ENCODE assay signal across 20 mouse cellular contexts in genomic region chr1:90124561-90124960, GRCm38 (mm10). TPM values are rescaled to one million over a fixed set of nuclear protein-coding genes. Genes with fewer than 3 reads are reported as not detected.
DNase-seq lines count a peak whose midpoint lies in the region; ATAC-seq and TF ChIP-seq lines count a peak whose summit lies in the region.
"Had no signal": no experiment of that assay in that cellular context is flagged by ENCODE, and none has a peak within 500 bp of the region (broad histone marks: within the 10 kb centered on the region; RNA-seq: fewer than 3 reads in every experiment).

No protein-coding gene starts in this region.

- no peak overlapping the region for H3K27ac ChIP-seq in kidney, embryonic 15.5 days
- H3K27ac ChIP-seq in CH12.LX (ENCODE audit: insufficient read depth, low read depth) (peak overlapping the region; percentile 16; the same call in 1 of the 2 replicates), ES-Bruce4 (ENCODE audit: insufficient read depth, low read length) (no peak overlapping the region)
- H3K27ac ChIP-seq: embryonic facial prominence, embryonic 10.5 days; gastrocnemius, adult 2 months; heart, embryonic 15.5 days; hindbrain, embryonic 13.5 days had no signal

- TF ChIP-seq POLR2A in CH12.LX (IDR thresholded peaks at IDR 0.05; ENCODE audit: low read depth, low read length) (no peak), ES-Bruce4 (IDR thresholded peaks at IDR 0.05; ENCODE audit: insufficient read depth, low read length) (no peak)

- no peaks in the 10 kb centered on the region for H3K36me3 ChIP-seq in kidney, embryonic 15.5 days
- no peaks in the 10 kb centered on the region for H3K36me3 ChIP-seq in CH12.LX (replicated peaks in 1 of 2; ENCODE audit: control insufficient read depth in 1 of 2, insufficient read depth in 1 of 2, low read length in 1 of 2)
- no peaks in the 10 kb centered on the region for H3K36me3 ChIP-seq in ES-Bruce4 (ENCODE audit: control insufficient read depth, insufficient read depth, low read length, poor library complexity, severe bottlenecking)
- H3K36me3 ChIP-seq: embryonic facial prominence, embryonic 10.5 days; heart, embryonic 15.5 days; hindbrain, embryonic 13.5 days had no signal

- TF ChIP-seq EP300 in CH12.LX (IDR thresholded peaks at IDR 0.05; ENCODE audit: low read length) (no peak), ES-Bruce4 (IDR thresholded peaks at IDR 0.05; ENCODE audit: insufficient read depth, low read depth, low read length) (no peak)

- H3K4me1 ChIP-seq in kidney, embryonic 15.5 days: peaks cover 2% of the 10 kb centered on the region; the same call in 1 of the 2 replicates
- H3K4me1 ChIP-seq in CH12.LX (ENCODE audit: control insufficient read depth in 1 of 2, insufficient read depth in 2 of 2) (peaks cover 6 to 12% of the 10 kb centered on the region in 2 experiments), ES-Bruce4 (ENCODE audit: control insufficient read depth, insufficient read depth, low read length) (no peaks in the 10 kb centered on the region)
- H3K4me1 ChIP-seq: heart, embryonic 15.5 days; hindbrain, embryonic 13.5 days had no signal

- no peaks in the 10 kb centered on the region for H3K9me3 ChIP-seq in kidney, embryonic 15.5 days (replicated peaks)
- no peaks in the 10 kb centered on the region for H3K9me3 ChIP-seq in CH12.LX (replicated peaks; ENCODE audit: low read length)
- no peaks in the 10 kb centered on the region for H3K9me3 ChIP-seq in ES-Bruce4 (replicated peaks; ENCODE audit: control insufficient read depth, insufficient read depth, low read length, poor library complexity, severe bottlenecking)
- H3K9me3 ChIP-seq: embryonic facial prominence, embryonic 10.5 days; heart, embryonic 15.5 days; hindbrain, embryonic 13.5 days had no signal

- no peak for TF ChIP-seq RAD21 in CH12.LX (IDR thresholded peaks at IDR 0.05; ENCODE audit: low read depth, low read length)

- no peak for TF ChIP-seq CTCF in CH12.LX (conservative IDR thresholded peaks at IDR 0.05 in 1 of 2, IDR thresholded peaks at IDR 0.05 in 1 of 2; ENCODE audit: low read depth in 2 of 2, low read length in 2 of 2)
- TF ChIP-seq CTCF in ES-Bruce4 (IDR thresholded peaks at IDR 0.05; ENCODE audit: low read depth, low read length): no peak

- H3K9ac ChIP-seq in kidney, embryonic 15.5 days: no peak overlapping the region
- H3K9ac ChIP-seq in CH12.LX (ENCODE audit: insufficient read depth, low read depth) (no peak overlapping the region), ES-Bruce4 (ENCODE audit: low read depth, poor library complexity, severe bottlenecking) (no peak overlapping the region)
- H3K9ac ChIP-seq: heart, embryonic 15.5 days; hindbrain, embryonic 13.5 days had no signal

- H3K4me3 ChIP-seq in kidney, embryonic 15.5 days (replicated peaks): no peak overlapping the region
- H3K4me3 ChIP-seq in CH12.LX (replicated peaks in 1 of 3; ENCODE audit: low read depth in 2 of 3, low read length in 2 of 3, poor library complexity in 1 of 3): peak overlapping the region in 1 of 3 experiments; percentile 30
- peak overlapping the region; percentile 85 for H3K4me3 ChIP-seq in ES-Bruce4 (ENCODE audit: low read depth, low read length)
- H3K4me3 ChIP-seq: embryonic facial prominence, embryonic 10.5 days; gastrocnemius, adult 2 months; heart, embryonic 15.5 days; hindbrain, embryonic 13.5 days had no signal

- H3K79me2 ChIP-seq in CH12.LX (replicated peaks; ENCODE audit: control insufficient read depth, extremely low read depth, insufficient read depth, poor library complexity, severe bottlenecking): no peaks in the 10 kb centered on the region

- H3K4me2 ChIP-seq in kidney, embryonic 15.5 days: no peak overlapping the region
- no peak overlapping the region for H3K4me2 ChIP-seq in CH12.LX (ENCODE audit: insufficient read depth, low read depth, poor library complexity, severe bottlenecking)
- H3K4me2 ChIP-seq: heart, embryonic 11.5 days; heart, embryonic 15.5 days; hindbrain, embryonic 13.5 days had no signal

- in situ Hi-C loops in CH12.LX (cut with MboI; ENCODE audit: low pct_ligation_motif_present, low pct_unique_long_range_greater_than_20kb, low sequenced_read_pairs): no loop called here

- 93% methylated on average over 12 of the region's 12 CpGs for WGBS in kidney, embryonic 15.5 days

- no peak for ATAC-seq in kidney, embryonic 15.5 days (replicated peaks; ENCODE audit: low FRiP score)
- ATAC-seq: forebrain, embryonic 14.5 days had no signal

- peak; percentile 23 to 51 for DNase-seq in kidney, adult 8-10 months
- no peak for DNase-seq in CH12.LX (ENCODE audit: extremely low read depth)
- DNase-seq in kidney, postnatal 36 days: peak; percentile 39 to 55
- DNase-seq in lung, postnatal 14 days: no peak
- DNase-seq: adrenal gland, adult 8-10 months; adrenal gland, postnatal 36 days; cerebellum, adult 2 months; cerebellum, postnatal 10 days; gastrocnemius, adult 2 months; gastrocnemius, postnatal 25 days; heart, adult 18-20 months; heart, postnatal 14 days had no signal

- dilution Hi-C loops in CH12.LX (cut with MboI; ENCODE audit: extremely low pct_ligation_motif_present, extremely low pct_unique_long_range_greater_than_20kb, low sequenced_read_pairs): no loop called here

- peaks cover 27% of the 10 kb centered on the region for H3K27me3 ChIP-seq in kidney, embryonic 15.5 days
- H3K27me3 ChIP-seq in CH12.LX (replicated peaks) (peaks cover 1% of the 10 kb centered on the region), ES-Bruce4 (ENCODE audit: control insufficient read depth, insufficient read depth, low read length, poor library complexity, severe bottlenecking) (no peaks in the 10 kb centered on the region)

TF ChIP-seq in CH12.LX, 34 proteins besides CTCF, POLR2A, EP300 and RAD21:
- TF ChIP-seq MYC (IDR thresholded peaks at IDR 0.05; ENCODE audit: low read depth, low read length) (no peak), TBP (conservative IDR thresholded peaks at IDR 0.05; ENCODE audit: low read depth, low read length) (no peak), E2F4 (IDR thresholded peaks at IDR 0.05; ENCODE audit: insufficient replicate concordance, low read depth, low read length) (no peak), KAT2A (IDR thresholded peaks at IDR 0.05; ENCODE audit: insufficient replicate concordance, low read length) (no peak), SIN3A (IDR thresholded peaks at IDR 0.05; ENCODE audit: low read length) (no peak), ZKSCAN1 (IDR thresholded peaks at IDR 0.05; ENCODE audit: borderline replicate concordance, low read depth, low read length) (no peak), GABPA (IDR thresholded peaks at IDR 0.05; ENCODE audit: insufficient replicate concordance, low read depth, low read length) (no peak), POLR2AphosphoS2 (IDR thresholded peaks at IDR 0.05; ENCODE audit: low read depth, low read length) (no peak), UBTF (IDR thresholded peaks at IDR 0.05; ENCODE audit: low read depth, low read length) (no peak), ELF1 (IDR thresholded peaks at IDR 0.05; ENCODE audit: low read depth, low read length) (no peak), MAZ (IDR thresholded peaks at IDR 0.05; ENCODE audit: low read depth, low read length) (no peak), RCOR1 (conservative IDR thresholded peaks at IDR 0.05; ENCODE audit: low read depth, low read length) (no peak), CHD2 (IDR thresholded peaks at IDR 0.05; ENCODE audit: low read length) (no peak), ZNF384 (IDR thresholded peaks at IDR 0.05; ENCODE audit: low read depth, low read length) (no peak), CHD1 (IDR thresholded peaks at IDR 0.05; ENCODE audit: low read depth, low read length) (no peak), MAFK (IDR thresholded peaks at IDR 0.05; ENCODE audit: insufficient replicate concordance, low read length) (no peak), PAX5 (IDR thresholded peaks at IDR 0.05; ENCODE audit: low read length) (no peak), JUND (conservative IDR thresholded peaks at IDR 0.05; ENCODE audit: low read depth, low read length) (no peak), ZMIZ1 (IDR thresholded peaks at IDR 0.05; ENCODE audit: low read depth, low read length) (no peak), MXI1 (IDR thresholded peaks at IDR 0.05; ENCODE audit: low read depth, low read length) (no peak)

RNA-seq across cellular contexts. Expression of gene Iqca, which starts 28.6 kb away (rescaled TPM):
- 0.14 and 0.17 TPM in 2 replicates for polyA plus RNA-seq in kidney, embryonic 15.5 days (2015; fragmentation: Nextera tagmentation; extraction: Ambion mirVana)
- not detected in 2 replicates for total RNA-seq in CH12.LX (2012; rRNA removed)
- total RNA-seq in CH12.LX (2014; rRNA removed): 0.19 TPM in 1 of 2 replicates, not detected in the other
- polyA plus RNA-seq in CH12.LX (2012; ENCODE audit: insufficient read length, low read depth): 1.0 TPM in 1 of 2 replicates, not detected in the other
- polyA plus RNA-seq in ES-Bruce4 (2011; ENCODE audit: insufficient read depth, insufficient read length, low read depth, missing spikeins): not detected in 2 replicates
- total RNA-seq: adrenal gland, adult 8-10 months; adrenal gland, postnatal 36 days; gastrocnemius, adult 2 months; gastrocnemius, postnatal 25 days; hematopoietic stem cell, adult 5-6 weeks had no signal
- polyA plus RNA-seq: heart, embryonic 11.5 days; heart, embryonic 15.5 days had no signal

Comparison
In these comparisons a context has a peak if more than half of its experiments do, and no peak if none do; other contexts are left out.
1. DNase-seq: peak in kidney, adult 8-10 months (2 of 2) and kidney, postnatal 36 days (2 of 2); none in CH12.LX (single experiment) and lung, postnatal 14 days (single experiment).